ENCODE assay signal across 8 mouse cellular contexts in genomic region chr9:119444738-119445429, GRCm38 (mm10). TPM values are rescaled to one million over a fixed set of nuclear protein-coding genes. Genes with fewer than 3 reads are reported as not detected.
DNase-seq lines count a peak whose midpoint lies in the region; ATAC-seq lines count a peak whose summit lies in the region.

Exog (plus strand) TSS chr9:119444943.

- under 1% methylated on average over 52 of the region's 52 CpGs for WGBS in hindbrain, embryonic 11.5 days

- H3K27me3 ChIP-seq in hindbrain, embryonic 11.5 days (ENCODE audit: control insufficient read depth, insufficient read depth, low read length), result no peaks in the 10 kb centered on the region

- DNase-seq in MEL-GATA-1-ER (ENCODE audit: extremely low read depth, low read depth), result peak; percentile 74
- peak; percentile 99 for DNase-seq in cerebellum, adult 8-10 months
- DNase-seq in hindbrain, embryonic 11.5 days (ENCODE audit: low spot score), result peak; percentile 100
- DNase-seq in layer of hippocampus, postnatal 10 days (ENCODE audit: low spot score in 2 of 2), result peak; percentile 99 to 100
- DNase-seq in lung, postnatal 10 days, result peak; percentile 99
- peak; percentile 98 for DNase-seq in ovary, postnatal 36 days (ENCODE audit: low spot score)
- peak; percentile 97 for DNase-seq in thymus, postnatal 25 days

- ATAC-seq in frontal cortex, adult (ENCODE audit: low TSS enrichment), result peak; percentile 91
- ATAC-seq in hindbrain, embryonic 11.5 days (ENCODE audit: low FRiP score), result peak; percentile 94

- 0 out of 2 replicates have a peak, but pooled peaks cover 5% of the 10 kb centered on the region for H3K36me3 ChIP-seq in hindbrain, embryonic 11.5 days (ENCODE audit: control insufficient read depth, insufficient read depth, low read length)

- peak within 1 kb of the TSS; percentile 51; the same call in 1 of the 2 replicates for H3K27ac ChIP-seq in hindbrain, embryonic 11.5 days (ENCODE audit: low read depth, low read length)

- H3K9ac ChIP-seq in hindbrain, embryonic 11.5 days (ENCODE audit: low read depth, low read length), result peak within 1 kb of the TSS; percentile 84

- peak within 1 kb of the TSS; percentile 77 for H3K4me3 ChIP-seq in hindbrain, embryonic 11.5 days (ENCODE audit: low read depth, low read length)

- H3K4me1 ChIP-seq in hindbrain, embryonic 11.5 days (replicated peaks; ENCODE audit: control insufficient read depth, insufficient read depth, low read length), result 0 out of 2 replicates have a peak, but pooled peaks cover 3% of the 10 kb centered on the region

- H3K9me3 ChIP-seq in hindbrain, embryonic 11.5 days (ENCODE audit: control insufficient read depth, low read length), result no peaks in the 10 kb centered on the region

- H3K4me2 ChIP-seq in hindbrain, embryonic 11.5 days (replicated peaks; ENCODE audit: low read depth, low read length), result peak within 1 kb of the TSS; percentile 78

RNA-seq across cellular contexts. Expression of gene Exog, which starts in this region (rescaled TPM):
- polyA plus RNA-seq in hindbrain, embryonic 11.5 days (2014; fragmentation: Nextera tagmentation; extraction: Ambion mirVana), result 46.2 and 47.3 TPM in 2 replicates
- total RNA-seq in layer of hippocampus, postnatal 10 days (2021), result 10 to 100 TPM; 22.7 to 26.5 TPM

Comparison
In these comparisons a context has a peak if more than half of its experiments do, and no peak if none do; other contexts are left out.
1. Peak in every context shown above with its lines: DNase-seq, ATAC-seq, H3K4me3 ChIP-seq and H3K27ac ChIP-seq.